Mouse (Mus musculus) bone marrow macrophage, adult 2 months (primary cell): ENCODE measurements at regions not wholly inside any gene's neighbourhood (a gene's known extent, or its start where the extent isn't known, plus 50 kb on each side); places are given as distances from the start of the nearest gene placed in this dataset.

Source experiments
- CTCF ChIP-seq: IDR thresholded peaks from 2 replicates; pipeline ENCODE4 v1.5.1; 2012; ENCODE audit warnings: low read depth, mild to moderate bottlenecking, low read length, moderate library complexity
- POLR2A ChIP-seq: IDR thresholded peaks from 2 replicates; pipeline ENCODE4 v1.6.1; 2012; ENCODE audit warnings: mild to moderate bottlenecking, low read depth, low read length, borderline replicate concordance

GRCm38 (mm10) chr15:57633067-57633466, 155.6 kb upstream of the Slc22a22 start:
- TF ChIP-seq POLR2A (no peak), CTCF (no peak)
